Mouse (Mus musculus) erythroblast, adult 5-6 weeks (primary cell): Measurements from ENCODE around the gene Ror1. TPM values are rescaled to one million over a fixed set of nuclear protein-coding genes. Genes with fewer than 3 reads are reported as not detected.

ENCODE experiments used
- ATAC-seq: replicated peaks from 2 replicates; pipeline ENCODE4 v1.8.0; 2016; ENCODE audit warnings: moderate number of reproducible peaks, mild to moderate bottlenecking, moderate TSS enrichment, inconsistent platforms; ENCODE audit not compliant: poor library complexity, low FRiP score, severe bottlenecking
- total RNA-seq, 2 experiments: library from RNA; stranded (forward) in 1 of 2; stranded (reverse) in 1 of 2; fragments of 150-400 nt in 1 of 2; fragments of 200-764, 138-1000 nt in 1 of 2; gene quantifications; 2 replicates each; pipeline versions ENCODE4 v1.2.3 to v1.2.4; 2015 to 2017; ENCODE audit warnings: low replicate concordance in 2 of 2

Ror1 gene
- total RNA-seq, 2 experiments from 2014 or later: not detected

- ATAC-seq: no peak
Observed at GRCm38 (mm10) chr4:100357881-100358589, 262.4 kb downstream of the Ror1 start.

GRCm38 (mm10) chr4:100363666-100364065, 268.1 kb downstream of the Ror1 start:
- ATAC-seq: no peak

GRCm38 (mm10) chr4:100368691-100369090, 273.1 kb downstream of the Ror1 start:
- ATAC-seq: no peak

- ATAC-seq: no peak
Observed at GRCm38 (mm10) chr4:100369541-100370174, 274.1 kb downstream of the Ror1 start.

GRCm38 (mm10) chr4:100372806-100373205, 277.2 kb downstream of the Ror1 start:
- no peak for ATAC-seq

- no peak for ATAC-seq
Observed at GRCm38 (mm10) chr4:100373780-100374179, 278.2 kb downstream of the Ror1 start.

GRCm38 (mm10) chr4:100375286-100375685, 279.7 kb downstream of the Ror1 start:
- ATAC-seq: no peak

GRCm38 (mm10) chr4:100376163-100376562, 280.6 kb downstream of the Ror1 start:
- ATAC-seq: no peak

GRCm38 (mm10) chr4:100377231-100377630, 281.6 kb downstream of the Ror1 start:
- no peak for ATAC-seq

GRCm38 (mm10) chr4:100377996-100378395, 282.4 kb downstream of the Ror1 start:
- ATAC-seq: no peak

- ATAC-seq: no peak
Observed at GRCm38 (mm10) chr4:100381760-100382159, 286.2 kb downstream of the Ror1 start.

GRCm38 (mm10) chr4:100386272-100386988, 290.8 kb downstream of the Ror1 start:
- no peak for ATAC-seq

- no peak for ATAC-seq
Observed at GRCm38 (mm10) chr4:100390436-100390835, 294.8 kb downstream of the Ror1 start.

GRCm38 (mm10) chr4:100391021-100391420, 295.4 kb downstream of the Ror1 start:
- ATAC-seq: no peak

GRCm38 (mm10) chr4:100393374-100394061, 297.9 kb downstream of the Ror1 start:
- ATAC-seq: no peak

- ATAC-seq: no peak
Observed at GRCm38 (mm10) chr4:100395407-100395806, 299.8 kb downstream of the Ror1 start.

GRCm38 (mm10) chr4:100398079-100398478, 302.5 kb downstream of the Ror1 start:
- no peak for ATAC-seq

GRCm38 (mm10) chr4:100401078-100401477, 305.5 kb downstream of the Ror1 start:
- ATAC-seq: no peak

GRCm38 (mm10) chr4:100401581-100402470, 306.2 kb downstream of the Ror1 start:
- ATAC-seq: no peak
